24 mouse cellular contexts compared by ENCODE assay signal in the genomic region with DNA sequence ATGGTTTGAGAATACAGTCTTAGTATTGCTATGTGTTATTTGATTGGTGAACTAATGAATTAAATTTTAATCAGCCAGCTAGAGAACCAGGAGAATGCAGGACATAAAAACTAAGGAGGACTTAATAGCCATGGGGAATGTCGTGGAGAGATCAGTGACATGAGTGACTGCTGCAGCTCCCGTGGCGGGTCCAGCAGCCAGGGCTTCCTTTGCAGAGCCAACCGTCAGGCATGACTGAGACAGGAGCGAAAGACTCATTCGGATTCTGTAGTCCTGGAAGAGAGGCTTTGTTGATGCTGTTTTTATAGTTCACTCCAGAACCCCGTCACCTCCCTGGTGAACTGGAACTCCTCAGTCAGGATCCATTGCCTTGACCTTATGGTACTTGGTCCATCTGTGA. TPM values are rescaled to one million over a fixed set of nuclear protein-coding genes. Genes with fewer than 3 reads are reported as not detected.
DNase-seq lines count a peak whose midpoint lies in the region; ATAC-seq and TF ChIP-seq lines count a peak whose summit lies in the region.
"Had no signal": no experiment of that assay in that cellular context is flagged by ENCODE, and none has a peak within 500 bp of the region (broad histone marks: within the 10 kb centered on the region; RNA-seq: fewer than 3 reads in every experiment).

No protein-coding gene starts in this region.

- no peak for ATAC-seq in cerebellum, adult (ENCODE audit: insufficient number of reproducible peaks, low FRiP score, low TSS enrichment)
- ATAC-seq in heart, embryonic 12.5 days (ENCODE audit: insufficient number of reproducible peaks, low FRiP score), result no peak
- ATAC-seq in kidney, embryonic 14.5 days (ENCODE audit: low FRiP score, low TSS enrichment), result 0 out of 2 replicates have a peak, but pooled peaks have one; percentile 6
- ATAC-seq: activated CD4-positive, CD25-positive, alpha-beta regulatory T cell, adult 4 months; CD4-positive, CD25-positive, alpha-beta regulatory T cell, adult 4 months; forebrain, embryonic 13.5 days; forebrain, embryonic 15.5 days; forebrain, postnatal 0 days; Patski had no signal

- H3K9ac ChIP-seq in heart, embryonic 12.5 days, result no peak overlapping the region
- no peak overlapping the region for H3K9ac ChIP-seq in kidney, embryonic 14.5 days (ENCODE audit: low read depth, low read length)
- H3K9ac ChIP-seq: embryonic facial prominence, embryonic 12.5 days; forebrain, embryonic 13.5 days; forebrain, embryonic 15.5 days; forebrain, postnatal 0 days had no signal

- peak overlapping the region; percentile 28; the same call in 1 of the 2 replicates for H3K27ac ChIP-seq in gastrocnemius, adult 2 months
- 0 out of 2 replicates have a peak overlapping the region, but pooled peaks have one; percentile 5 for H3K27ac ChIP-seq in heart, embryonic 12.5 days (ENCODE audit: poor library complexity, severe bottlenecking)
- H3K27ac ChIP-seq in kidney, embryonic 14.5 days (ENCODE audit: low read depth, low read length), result no peak overlapping the region
- H3K27ac ChIP-seq: embryonic facial prominence, embryonic 10.5 days; embryonic facial prominence, embryonic 12.5 days; forebrain, embryonic 13.5 days; forebrain, embryonic 15.5 days had no signal

- H3K4me3 ChIP-seq in gastrocnemius, adult 2 months, result no peak overlapping the region
- H3K4me3 ChIP-seq in heart, embryonic 12.5 days, result no peak overlapping the region
- H3K4me3 ChIP-seq in kidney, embryonic 14.5 days (ENCODE audit: low read length), result no peak overlapping the region
- H3K4me3 ChIP-seq: embryonic facial prominence, embryonic 10.5 days; embryonic facial prominence, embryonic 12.5 days; forebrain, embryonic 13.5 days; forebrain, embryonic 15.5 days had no signal

- WGBS in heart, embryonic 12.5 days, result 64% methylated on average over 7 of the region's 7 CpGs
- WGBS in kidney, embryonic 14.5 days, result 37% methylated on average over 7 of the region's 7 CpGs

- H3K4me1 ChIP-seq in heart, embryonic 12.5 days (replicated peaks), result peaks cover 29% of the 10 kb centered on the region
- peaks cover under 1% of the 10 kb centered on the region; the same call in 1 of the 2 replicates for H3K4me1 ChIP-seq in kidney, embryonic 14.5 days (ENCODE audit: control insufficient read depth, insufficient read depth, low read length)

- no peaks in the 10 kb centered on the region for H3K27me3 ChIP-seq in heart, embryonic 12.5 days (replicated peaks)
- no peaks in the 10 kb centered on the region for H3K27me3 ChIP-seq in kidney, embryonic 14.5 days (ENCODE audit: control insufficient read depth, insufficient read depth, low read length)
- H3K27me3 ChIP-seq: CH12.LX; embryonic facial prominence, embryonic 12.5 days; forebrain, embryonic 13.5 days; forebrain, embryonic 15.5 days; Patski had no signal

- H3K9me3 ChIP-seq in heart, embryonic 12.5 days (replicated peaks), result no peaks in the 10 kb centered on the region
- no peaks in the 10 kb centered on the region for H3K9me3 ChIP-seq in kidney, embryonic 14.5 days (ENCODE audit: control insufficient read depth, low read length)
- H3K9me3 ChIP-seq: embryonic facial prominence, embryonic 10.5 days; embryonic facial prominence, embryonic 12.5 days; forebrain, embryonic 13.5 days; forebrain, embryonic 15.5 days; G1E had no signal

- DNase-seq in cerebellum, adult 18-20 months, result peak; percentile 40 to 46
- DNase-seq in gastrocnemius, adult 2 months, result peak; percentile 59
- no peak for DNase-seq in gastrocnemius, postnatal 4 days (ENCODE audit: low spot score in 2 of 2)
- no peak for DNase-seq in heart, postnatal 14 days
- DNase-seq in kidney, adult 11 months, result no peak
- DNase-seq: adrenal gland, adult 8-10 months; adrenal gland, postnatal 14 days; adrenal gland, postnatal 36 days; cerebellum, adult 11 months; cerebellum, adult 8-10 months; cerebellum, adult 9-11 months; forebrain, postnatal 0 days had no signal

- H3K36me3 ChIP-seq in heart, embryonic 12.5 days, result peaks cover 19% of the 10 kb centered on the region
- H3K36me3 ChIP-seq in kidney, embryonic 14.5 days (ENCODE audit: control insufficient read depth, insufficient read depth, low read length), result peaks cover 4% of the 10 kb centered on the region; the same call in 1 of the 2 replicates
- H3K36me3 ChIP-seq: forebrain, embryonic 15.5 days had no signal

- H3K4me2 ChIP-seq in heart, embryonic 12.5 days, result no peak overlapping the region
- H3K4me2 ChIP-seq in kidney, embryonic 14.5 days (replicated peaks; ENCODE audit: low read depth, low read length), result no peak overlapping the region
- H3K4me2 ChIP-seq: embryonic facial prominence, embryonic 12.5 days; forebrain, embryonic 13.5 days; forebrain, embryonic 15.5 days had no signal

- no peak for TF ChIP-seq CTCF in gastrocnemius, adult 2 months (IDR thresholded peaks at IDR 0.05)

- intact Hi-C loops in gastrocnemius, adult 2 months (cut with DNase I), result no loop called here
- intact Hi-C loops in heart, postnatal 14 days (cut with DNase I), result no loop called here

RNA-seq across cellular contexts. Expression of gene Frmd6, which starts 38.0 kb away (rescaled TPM):
- 10 to 100 TPM in 1 of 2 experiments, 1 to 10 TPM in 1; 9.8 to 14.2 TPM for total RNA-seq in gastrocnemius, adult 2 months (2021)
- total RNA-seq in gastrocnemius, postnatal 4 days (2021), result 10 to 100 TPM; 50.2 to 54.1 TPM
- 29.4 and 29.6 TPM in 2 replicates for polyA plus RNA-seq in heart, embryonic 12.5 days (2016; fragmentation: Nextera tagmentation; extraction: Ambion mirVana)
- 10 to 100 TPM; 38.3 to 41.1 TPM for total RNA-seq in heart, postnatal 14 days (2021)
- polyA plus RNA-seq in kidney, embryonic 14.5 days (2014; fragmentation: Nextera tagmentation; extraction: Ambion mirVana), result 10.8 and 17.4 TPM in 2 replicates

Comparison
In these comparisons a context has a peak if more than half of its experiments do, and no peak if none do; other contexts are left out.
1. DNase-seq: peak in cerebellum, adult 18-20 months (2 of 2) and gastrocnemius, adult 2 months (single experiment); none in gastrocnemius, postnatal 4 days (0 of 2), heart, postnatal 14 days (0 of 2) and kidney, adult 11 months (single experiment).